Mouse (Mus musculus): ENCODE measurements around the gene Dao.

The Dao gene

DNA sequence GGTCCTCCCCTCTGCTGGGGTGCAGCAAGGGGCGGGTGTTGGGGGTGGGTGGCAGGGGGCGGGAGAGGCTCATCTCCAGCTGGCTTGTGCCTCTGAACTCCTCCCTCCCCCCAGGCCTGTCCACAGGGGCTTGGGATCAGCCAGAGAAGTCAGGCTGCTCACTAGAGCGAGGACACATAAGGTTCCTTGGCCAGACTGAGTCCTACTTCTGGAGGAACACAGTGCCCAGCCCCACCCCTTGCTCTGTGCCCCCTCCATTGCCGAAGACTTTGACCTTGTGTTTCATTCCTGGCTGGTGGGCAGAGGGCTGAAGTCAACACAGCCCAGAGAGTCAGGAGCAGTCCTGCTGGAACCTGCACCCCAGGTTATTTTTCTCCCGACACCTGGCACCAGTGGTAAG, at the start of gene Dao:
Gene Dao, plus strand, starts transcription at position 162 of the 400 bp plus-strand sequence.
- DNase-seq (ENCODE audit: low spot score), result no peak

DNA sequence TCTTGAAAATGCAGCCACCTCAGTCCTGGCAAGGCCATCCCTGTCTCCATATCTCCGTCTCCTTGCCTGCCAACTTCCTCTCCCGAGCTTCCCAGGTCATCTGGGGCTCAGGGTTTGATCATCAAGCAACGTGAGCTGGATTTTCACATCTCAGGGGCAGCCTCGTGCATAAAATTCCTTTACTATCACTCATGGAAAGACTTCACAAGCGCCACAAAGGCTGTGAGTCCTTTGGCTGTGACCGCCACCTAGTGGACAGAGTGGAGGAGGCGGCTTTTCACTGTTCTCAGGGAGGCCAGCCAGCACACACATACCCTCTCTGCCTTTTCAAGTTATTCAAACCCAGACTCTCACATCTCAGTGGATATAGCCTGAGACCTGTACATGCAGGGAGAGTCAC, 49.1 kb upstream of the Dao start:
- DNase-seq (ENCODE audit: low spot score), result peak; percentile 88

- DNase-seq (ENCODE audit: low spot score), result no peak
These were observed 48.2 kb upstream of the Dao start for GRCm38 (mm10) chr5:113955281-113955680.

DNA sequence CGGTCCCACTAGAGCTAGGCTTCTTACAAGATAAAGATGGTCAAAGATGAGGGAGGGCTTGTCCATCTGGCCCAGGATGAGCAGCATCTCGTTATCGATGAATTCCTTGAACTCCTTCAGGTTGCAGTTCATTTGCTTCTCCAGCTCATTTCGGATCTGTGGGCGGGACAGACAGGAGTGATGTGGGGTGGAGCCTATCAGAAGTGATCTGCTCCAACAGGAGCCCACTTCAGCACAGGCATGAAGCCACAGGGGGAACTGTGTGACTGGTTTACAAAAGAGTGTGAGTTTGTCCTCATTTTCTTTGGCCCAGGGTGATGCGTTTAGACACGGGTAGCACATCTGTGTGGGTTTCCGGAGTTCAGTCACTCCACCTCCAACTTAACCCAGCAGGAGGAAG, 47.8 kb upstream of the Dao start:
- DNase-seq (ENCODE audit: low spot score), result no peak

GRCm38 (mm10) chr5:113956510-113956909, 47.0 kb upstream of the Dao start:
- DNase-seq (ENCODE audit: low spot score), result peak; percentile 80

DNA sequence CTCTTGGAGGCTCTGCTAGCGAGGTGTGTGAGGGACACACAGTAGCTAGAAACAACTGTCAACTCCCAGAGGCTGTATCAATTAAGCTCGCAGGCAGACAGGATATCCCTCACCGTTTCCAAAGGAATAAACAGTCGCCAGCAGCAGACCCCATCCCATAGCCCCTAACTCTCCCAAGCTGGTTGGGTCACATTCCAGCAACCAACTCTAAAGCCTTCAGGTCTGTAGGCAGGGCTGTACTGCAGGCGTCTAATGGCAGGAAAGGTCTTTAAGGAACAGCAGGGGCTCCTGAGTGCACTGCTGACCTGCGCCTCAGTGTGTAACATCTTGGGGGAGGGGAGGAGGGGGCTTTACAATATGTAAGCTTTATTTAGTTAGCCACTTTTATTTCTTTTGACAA, 44.5 kb upstream of the Dao start:
- DNase-seq (ENCODE audit: low spot score), result no peak

DNA sequence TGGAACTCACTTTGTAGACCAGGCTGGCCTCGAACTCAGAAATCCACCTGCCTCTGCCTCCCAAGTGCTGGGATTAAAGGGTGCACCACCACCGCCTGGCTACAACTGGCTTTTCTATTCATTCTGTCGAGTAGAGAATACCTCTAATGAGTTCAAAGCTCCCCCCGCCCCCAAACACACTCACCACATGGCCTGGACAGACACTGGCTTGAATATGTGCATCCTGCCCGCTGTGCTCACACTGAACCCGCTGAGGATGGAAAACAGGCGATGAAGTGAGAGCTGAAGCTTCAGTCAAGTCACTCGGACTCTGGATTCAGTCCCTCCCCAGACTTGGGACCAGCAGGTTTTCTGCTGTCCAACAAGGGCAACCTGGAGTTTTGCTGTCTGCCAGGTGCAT, 43.1 kb upstream of the Dao start:
- DNase-seq (ENCODE audit: low spot score), result no peak

DNA sequence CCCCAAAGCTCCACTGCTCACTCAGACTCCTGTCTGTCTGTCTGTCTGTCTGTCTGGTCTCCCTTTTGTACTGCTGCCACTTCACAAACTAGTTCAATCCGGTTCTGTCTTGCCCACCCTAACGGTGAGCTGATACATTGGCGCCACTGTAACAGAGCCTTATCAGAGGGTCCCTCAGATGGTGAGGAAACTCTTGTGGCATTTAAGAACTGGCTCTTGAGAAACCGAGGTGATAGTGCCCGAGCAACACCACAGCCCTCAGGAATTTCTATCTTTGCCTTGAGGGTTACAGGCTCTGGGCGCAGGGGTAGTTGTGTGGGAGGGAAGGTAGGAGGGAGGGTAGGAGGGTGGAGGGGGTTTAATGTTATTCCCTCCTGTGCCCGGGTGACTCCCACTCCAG, 41.7 kb upstream of the Dao start:
- DNase-seq (ENCODE audit: low spot score), result no peak

GRCm38 (mm10) chr5:113964972-113965371, 38.5 kb upstream of the Dao start:
- no peak for DNase-seq (ENCODE audit: low spot score)

DNA sequence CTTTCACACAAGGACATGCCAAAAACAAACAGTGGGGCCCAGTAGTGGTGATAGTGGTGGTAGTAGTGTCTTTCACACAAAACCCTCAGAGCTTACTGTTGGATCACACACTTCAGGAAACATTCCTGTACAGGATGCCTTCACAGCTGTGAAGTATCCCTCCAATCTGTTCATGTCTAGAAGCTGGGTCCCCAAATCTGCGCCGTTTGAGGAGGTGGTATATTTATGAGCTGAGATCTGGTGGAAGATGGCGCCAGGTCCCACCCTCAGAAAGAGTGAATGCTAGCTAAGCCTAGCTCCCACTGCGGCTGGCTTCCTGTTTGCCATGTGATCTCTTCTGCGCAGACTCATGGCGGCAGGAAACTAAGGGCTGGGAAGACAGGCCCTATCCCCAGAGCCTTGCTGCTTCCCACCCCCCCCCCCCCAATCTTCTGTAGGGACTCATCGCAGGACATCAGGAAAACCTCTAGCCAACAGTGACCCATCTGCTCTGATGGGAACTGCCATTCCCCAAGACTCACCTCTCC, 37.8 kb upstream of the Dao start:
- no peak for DNase-seq (ENCODE audit: low spot score)

- DNase-seq (ENCODE audit: low spot score), result no peak
These were observed 36.9 kb upstream of the Dao start for GRCm38 (mm10) chr5:113966452-113967150.

DNA sequence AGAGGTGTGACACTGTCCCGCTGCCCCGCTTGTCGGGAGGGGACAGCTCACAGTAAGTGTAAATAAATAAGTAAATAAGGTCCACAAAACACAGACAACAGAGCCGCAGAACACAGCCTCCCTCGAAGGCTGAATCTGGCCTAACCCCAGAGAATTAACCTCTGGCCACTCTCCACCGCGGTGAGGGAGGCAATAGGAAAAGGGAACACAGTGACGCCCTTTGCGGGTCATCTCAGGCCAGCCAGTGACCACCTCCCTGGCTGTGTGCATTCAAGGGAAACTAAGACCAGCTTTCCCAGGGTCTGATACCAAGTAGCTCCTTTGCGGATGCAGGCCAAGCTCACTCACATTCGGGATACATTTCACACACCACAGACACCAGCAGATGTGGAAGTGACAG, 35.1 kb upstream of the Dao start:
- no peak for DNase-seq (ENCODE audit: low spot score)

DNA sequence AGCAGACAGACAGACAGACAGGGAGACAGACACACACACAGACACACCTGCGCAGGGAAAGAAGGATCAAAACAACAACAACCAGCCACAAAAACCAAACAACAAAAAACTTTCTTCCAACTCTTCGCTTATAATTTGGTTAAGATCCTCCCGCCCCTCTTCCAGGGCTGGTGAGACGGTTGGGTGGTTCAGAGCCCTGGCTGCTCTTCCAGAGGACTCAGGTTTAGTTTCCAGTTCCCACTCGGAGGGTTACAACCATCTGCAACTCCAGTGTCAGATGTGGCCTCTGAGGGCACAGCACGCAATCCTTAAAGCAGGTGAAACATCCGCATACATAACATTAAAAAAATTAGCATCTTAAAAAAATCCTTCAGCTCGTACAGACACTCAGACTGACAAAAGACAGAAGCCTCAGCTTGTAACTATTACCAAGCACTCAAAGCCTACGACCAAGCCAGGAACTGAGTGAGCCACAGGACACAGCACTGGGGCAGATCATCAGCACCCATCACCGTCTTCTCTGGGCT, 32.0 kb upstream of the Dao start:
- no peak for DNase-seq (ENCODE audit: low spot score)

DNA sequence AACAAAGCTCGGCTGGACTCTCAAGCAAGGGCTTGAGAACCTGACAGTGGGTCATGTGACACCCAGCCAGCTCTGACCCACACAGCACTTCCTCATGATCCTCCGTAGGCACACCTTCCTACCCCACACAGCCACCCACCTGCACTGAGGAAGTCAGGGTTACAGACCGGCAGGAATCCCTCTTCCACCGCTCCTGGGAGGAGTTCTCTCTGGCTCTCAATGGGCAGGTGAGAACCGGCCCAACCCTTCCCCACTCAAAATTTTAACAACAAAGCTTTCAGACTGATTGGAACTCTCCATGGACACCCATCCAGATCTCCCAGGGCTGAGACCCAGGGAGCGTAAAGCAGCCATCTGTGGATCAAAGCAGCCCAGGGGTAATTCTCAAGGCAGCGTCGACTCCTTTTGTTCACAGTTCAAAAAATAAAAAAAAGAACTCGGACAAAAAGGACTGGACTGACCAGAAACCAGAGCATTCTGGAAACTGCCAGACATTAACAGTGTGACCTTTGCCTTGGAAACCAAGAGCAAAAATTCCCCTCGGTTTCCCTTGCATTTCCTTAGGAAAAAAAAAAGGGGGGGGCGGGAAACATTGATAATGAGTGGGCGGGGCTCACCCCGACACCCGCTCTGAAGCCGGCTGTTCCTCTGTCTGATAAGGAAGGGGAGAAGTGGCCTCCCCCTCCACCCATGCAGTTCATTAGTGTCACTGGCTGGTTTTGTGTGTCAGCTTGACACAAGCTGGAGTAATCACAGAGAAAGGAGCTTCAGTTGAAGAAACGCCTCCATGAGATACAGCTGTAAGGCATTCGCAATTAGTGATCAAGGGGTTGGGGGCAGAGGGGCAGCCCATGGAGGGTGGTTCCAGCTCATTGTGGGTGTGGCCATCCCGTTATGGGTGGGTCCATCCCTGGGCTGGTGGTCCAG, 30.7 kb upstream of the Dao start:
- peak; percentile 69 for DNase-seq (ENCODE audit: low spot score)

DNA sequence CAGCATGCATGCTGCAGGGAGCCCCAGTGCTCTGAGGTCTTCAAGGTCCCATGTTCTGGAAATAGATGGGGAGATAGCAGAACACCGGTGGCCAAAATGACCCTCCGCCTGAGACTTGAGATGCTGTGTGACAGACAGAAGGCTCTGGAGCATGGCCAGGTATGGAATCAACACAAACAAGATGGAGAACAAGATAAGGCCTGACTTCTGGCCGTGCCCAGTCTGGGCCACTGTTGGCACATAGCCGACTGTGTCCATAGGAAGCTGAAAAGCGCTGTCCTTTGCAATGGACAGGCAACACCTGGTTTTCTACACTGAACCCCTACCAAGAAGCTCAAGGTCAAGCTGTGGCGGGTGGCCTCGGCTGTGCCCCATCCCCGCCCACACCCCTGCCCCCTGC, 29.7 kb upstream of the Dao start:
- peak; percentile 63 for DNase-seq (ENCODE audit: low spot score)

GRCm38 (mm10) chr5:113974576-113974975, 28.9 kb upstream of the Dao start:
- no peak for DNase-seq (ENCODE audit: low spot score)

DNA sequence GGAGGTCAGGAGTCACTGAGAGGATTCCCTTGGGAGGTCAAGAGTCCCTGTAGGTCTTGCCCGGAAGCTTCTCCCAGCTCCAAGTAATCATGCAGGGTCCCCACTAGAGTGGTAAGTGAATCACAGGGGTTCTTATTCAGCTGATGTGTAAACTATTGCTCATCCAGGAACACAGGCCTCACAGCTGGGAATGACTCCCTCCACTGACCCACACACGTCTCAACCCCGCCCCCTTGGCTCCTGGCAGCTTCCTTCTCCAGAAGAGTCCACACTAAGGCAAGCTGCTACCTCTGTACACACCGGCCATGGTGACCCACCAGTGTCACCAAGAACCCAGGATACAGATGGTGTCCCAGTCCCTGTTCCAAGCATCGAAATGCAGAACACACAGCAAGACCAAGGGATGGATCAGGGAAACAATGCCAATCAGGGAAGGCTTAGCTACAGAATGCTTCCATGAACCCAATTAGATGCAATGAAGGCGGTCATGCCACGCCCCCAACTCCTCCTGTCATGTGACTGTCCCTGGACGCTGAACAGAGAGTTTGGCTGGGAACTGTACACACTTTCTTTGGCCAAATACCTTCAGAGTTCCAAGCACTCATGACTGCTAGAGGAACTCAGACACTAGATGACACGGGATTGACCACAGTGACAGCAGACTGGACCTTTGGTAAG, 27.8 kb upstream of the Dao start:
- DNase-seq (ENCODE audit: low spot score), result peak; percentile 87

DNA sequence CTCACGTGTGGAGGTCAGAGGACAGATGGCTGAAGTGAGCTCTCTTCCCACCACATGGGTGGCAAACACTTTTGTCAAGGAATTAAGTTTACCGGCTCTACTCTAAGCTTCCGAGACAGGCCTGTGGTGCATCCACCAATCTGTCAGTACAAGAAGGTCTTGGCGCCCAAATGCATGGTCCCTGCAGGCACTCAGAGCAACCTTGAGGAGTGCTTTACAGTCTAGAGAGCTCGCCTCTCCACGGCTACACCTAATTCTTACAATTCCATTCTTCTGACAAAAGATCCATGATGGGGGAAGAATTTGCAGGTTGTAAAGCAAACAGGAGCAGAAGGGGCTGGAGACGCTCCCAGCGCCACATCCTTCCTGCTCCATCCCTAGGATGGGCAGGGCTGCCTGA, 26.9 kb upstream of the Dao start:
- no peak for DNase-seq (ENCODE audit: low spot score)

DNA sequence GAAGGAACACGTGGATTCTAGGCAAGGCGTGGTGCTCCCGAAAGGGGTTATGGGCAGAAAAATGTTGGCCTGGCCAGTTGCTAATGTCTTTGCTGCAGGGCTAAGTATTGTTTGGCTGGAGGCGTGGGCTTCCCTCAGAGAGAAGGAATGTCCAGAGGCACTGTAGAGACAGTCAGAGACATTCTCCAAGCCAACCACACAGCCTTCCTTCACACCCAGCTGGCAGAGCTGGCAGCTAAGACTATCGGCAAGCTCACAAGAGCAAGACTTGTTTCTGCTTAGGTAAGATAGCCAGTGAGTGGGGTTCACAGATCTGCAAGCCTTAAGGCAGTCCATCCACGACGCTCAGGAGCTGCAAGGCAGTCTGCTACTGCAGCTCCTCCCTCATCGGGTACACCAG, 26.2 kb upstream of the Dao start:
- no peak for DNase-seq (ENCODE audit: low spot score)

- no peak for DNase-seq (ENCODE audit: low spot score)
These were observed 23.0 kb upstream of the Dao start for GRCm38 (mm10) chr5:113980511-113980910.

GRCm38 (mm10) chr5:113981171-113981570, 22.3 kb upstream of the Dao start:
- no peak for DNase-seq (ENCODE audit: low spot score)

GRCm38 (mm10) chr5:113981843-113982242, 21.7 kb upstream of the Dao start:
- no peak for DNase-seq (ENCODE audit: low spot score)

All from adipocyte (in vitro differentiated cells).